Mouse (Mus musculus): ENCODE data around the gene Rab3il1. TPM values are rescaled to one million over a fixed set of nuclear protein-coding genes. Genes with fewer than 3 reads are reported as not detected.

Gene Rab3il1
- polyA plus RNA-seq, 1 experiment from 2014 or later = 53.8 TPM

DNA sequence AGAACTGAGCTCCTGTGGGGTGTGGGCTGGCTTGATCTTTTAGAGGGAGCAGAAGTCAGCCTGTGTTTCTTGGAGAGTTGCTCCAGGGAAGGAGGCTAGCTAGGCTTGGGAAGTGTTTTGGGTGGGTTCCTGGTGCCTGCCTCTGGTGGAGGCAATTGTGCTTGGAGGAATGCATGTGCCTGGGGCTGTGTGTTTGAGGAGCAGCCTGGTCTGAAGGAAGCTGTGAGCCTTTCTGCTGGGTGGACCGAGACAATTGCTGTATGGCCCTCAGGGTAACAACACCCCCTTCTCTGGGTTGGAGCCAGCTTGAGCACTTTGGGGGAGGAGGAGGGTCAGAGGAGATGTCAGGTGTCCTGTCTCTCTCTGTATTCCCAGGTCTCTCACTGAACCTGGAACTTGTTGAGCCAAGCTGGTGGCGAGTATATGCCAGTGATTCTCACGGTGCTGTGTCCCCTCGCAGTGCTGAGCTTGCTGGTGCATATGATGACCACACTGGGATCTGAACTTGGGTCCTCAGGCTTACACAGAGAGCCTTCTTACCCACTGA is 17.8 kb downstream of the Rab3il1 start:
- H3K4me3 ChIP-seq (ENCODE audit: low read depth, low read length) = peak overlapping the region; percentile 55
- WGBS = 54% methylated on average over 4 of the region's 4 CpGs

DNA sequence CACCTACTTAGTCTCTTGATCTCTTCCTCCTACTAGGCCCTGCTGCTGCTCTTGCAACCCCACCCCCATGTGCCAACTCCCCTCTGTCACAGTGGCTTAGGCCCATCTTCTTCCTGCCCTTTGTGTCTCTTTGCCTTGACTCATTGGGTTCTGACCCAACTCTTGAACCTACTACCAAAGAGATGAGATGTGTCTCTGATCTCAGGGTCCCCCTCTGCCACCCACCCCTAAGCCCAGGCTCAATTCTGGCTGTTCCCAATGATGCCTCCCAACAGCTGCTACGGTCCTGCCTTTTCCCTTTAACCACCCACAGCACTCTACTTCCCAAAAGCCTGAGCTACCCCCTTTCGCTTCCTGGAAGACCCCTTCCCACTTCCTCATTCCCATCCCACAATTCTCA is 20.5 kb downstream of the Rab3il1 start:
- H3K36me3 ChIP-seq (replicated peaks; ENCODE audit: control insufficient read depth, insufficient read depth, low read depth, low read length) = no peaks in the 10 kb centered on the region
- no peak overlapping the region for H3K27ac ChIP-seq (replicated peaks; ENCODE audit: low read depth, low read length)
- H3K27me3 ChIP-seq (ENCODE audit: control insufficient read depth, insufficient read depth, low read length) = no peaks in the 10 kb centered on the region
- no peak overlapping the region for H3K4me3 ChIP-seq (ENCODE audit: low read depth, low read length)
- WGBS = 78% methylated on average over 2 of the region's 2 CpGs
- ATAC-seq (replicated peaks; ENCODE audit: insufficient number of reproducible peaks, low FRiP score, low TSS enrichment, low read depth) (no peak), DNase-seq (ENCODE audit: low spot score) (no peak)
- H3K9me3 ChIP-seq (replicated peaks; ENCODE audit: control insufficient read depth, low read length) = no peaks in the 10 kb centered on the region
- no peak overlapping the region for H3K4me2 ChIP-seq (ENCODE audit: low read depth, low read length)
- H3K9ac ChIP-seq (replicated peaks; ENCODE audit: low read length) = no peak overlapping the region
- H3K4me1 ChIP-seq (ENCODE audit: control insufficient read depth, insufficient read depth, low read length) = peaks cover 7% of the 10 kb centered on the region

More for the DNA sequence above, 17.8 kb downstream of the Rab3il1 start:
- no peak overlapping the region for H3K27ac ChIP-seq (replicated peaks; ENCODE audit: low read depth, low read length)
- peak overlapping the region; percentile 68 for H3K9ac ChIP-seq (replicated peaks; ENCODE audit: low read length)
- H3K27me3 ChIP-seq (ENCODE audit: control insufficient read depth, insufficient read depth, low read length) = no peaks in the 10 kb centered on the region
- no peaks in the 10 kb centered on the region for H3K9me3 ChIP-seq (replicated peaks; ENCODE audit: control insufficient read depth, low read length)
- ATAC-seq (replicated peaks; ENCODE audit: insufficient number of reproducible peaks, low FRiP score, low TSS enrichment, low read depth) (no peak), DNase-seq (ENCODE audit: low spot score) (no peak)
- H3K4me1 ChIP-seq (ENCODE audit: control insufficient read depth, insufficient read depth, low read length) = peaks cover 10% of the 10 kb centered on the region
- no peaks in the 10 kb centered on the region for H3K36me3 ChIP-seq (replicated peaks; ENCODE audit: control insufficient read depth, insufficient read depth, low read depth, low read length)
- H3K4me2 ChIP-seq (ENCODE audit: low read depth, low read length) = peak overlapping the region; percentile 84

- H3K36me3 ChIP-seq (replicated peaks; ENCODE audit: control insufficient read depth, insufficient read depth, low read depth, low read length) = no peaks in the 10 kb centered on the region
- no peak overlapping the region for H3K4me3 ChIP-seq (ENCODE audit: low read depth, low read length)
- no peaks in the 10 kb centered on the region for H3K27me3 ChIP-seq (ENCODE audit: control insufficient read depth, insufficient read depth, low read length)
- no peak overlapping the region; the same call in 1 of the 2 replicates for H3K9ac ChIP-seq (replicated peaks; ENCODE audit: low read length)
- no peak overlapping the region for H3K4me2 ChIP-seq (ENCODE audit: low read depth, low read length)
- DNase-seq (ENCODE audit: low spot score) (peak; percentile 67), ATAC-seq (replicated peaks; ENCODE audit: insufficient number of reproducible peaks, low FRiP score, low TSS enrichment, low read depth) (no peak)
- no peak overlapping the region for H3K27ac ChIP-seq (replicated peaks; ENCODE audit: low read depth, low read length)
- H3K9me3 ChIP-seq (replicated peaks; ENCODE audit: control insufficient read depth, low read length) = no peaks in the 10 kb centered on the region
- H3K4me1 ChIP-seq (ENCODE audit: control insufficient read depth, insufficient read depth, low read length) = peaks cover 6% of the 10 kb centered on the region; the same call in 1 of the 2 replicates
- 72% methylated on average over 5 of the region's 5 CpGs for WGBS
Observed at GRCm38 (mm10) chr19:10022414-10023303, 21.2 kb downstream of the Rab3il1 start.

GRCm38 (mm10) chr19:10023304-10023758 is 21.9 kb downstream of the Rab3il1 start:
- no peak overlapping the region for H3K4me2 ChIP-seq (ENCODE audit: low read depth, low read length)
- 63% methylated on average over 9 of the region's 9 CpGs for WGBS
- H3K9me3 ChIP-seq (replicated peaks; ENCODE audit: control insufficient read depth, low read length) = no peaks in the 10 kb centered on the region
- no peaks in the 10 kb centered on the region for H3K27me3 ChIP-seq (ENCODE audit: control insufficient read depth, insufficient read depth, low read length)
- peak overlapping the region; percentile 13; the same call in 1 of the 2 replicates for H3K27ac ChIP-seq (replicated peaks; ENCODE audit: low read depth, low read length)
- H3K36me3 ChIP-seq (replicated peaks; ENCODE audit: control insufficient read depth, insufficient read depth, low read depth, low read length) = no peaks in the 10 kb centered on the region
- no peak for DNase-seq (ENCODE audit: low spot score)
- no peak overlapping the region; the same call in 1 of the 2 replicates for H3K9ac ChIP-seq (replicated peaks; ENCODE audit: low read length)
- H3K4me1 ChIP-seq (ENCODE audit: control insufficient read depth, insufficient read depth, low read length) = peaks cover 5% of the 10 kb centered on the region; the same call in 1 of the 2 replicates
- H3K4me3 ChIP-seq (ENCODE audit: low read depth, low read length) = no peak overlapping the region
- ATAC-seq (replicated peaks; ENCODE audit: insufficient number of reproducible peaks, low FRiP score, low TSS enrichment, low read depth) = no peak

DNA sequence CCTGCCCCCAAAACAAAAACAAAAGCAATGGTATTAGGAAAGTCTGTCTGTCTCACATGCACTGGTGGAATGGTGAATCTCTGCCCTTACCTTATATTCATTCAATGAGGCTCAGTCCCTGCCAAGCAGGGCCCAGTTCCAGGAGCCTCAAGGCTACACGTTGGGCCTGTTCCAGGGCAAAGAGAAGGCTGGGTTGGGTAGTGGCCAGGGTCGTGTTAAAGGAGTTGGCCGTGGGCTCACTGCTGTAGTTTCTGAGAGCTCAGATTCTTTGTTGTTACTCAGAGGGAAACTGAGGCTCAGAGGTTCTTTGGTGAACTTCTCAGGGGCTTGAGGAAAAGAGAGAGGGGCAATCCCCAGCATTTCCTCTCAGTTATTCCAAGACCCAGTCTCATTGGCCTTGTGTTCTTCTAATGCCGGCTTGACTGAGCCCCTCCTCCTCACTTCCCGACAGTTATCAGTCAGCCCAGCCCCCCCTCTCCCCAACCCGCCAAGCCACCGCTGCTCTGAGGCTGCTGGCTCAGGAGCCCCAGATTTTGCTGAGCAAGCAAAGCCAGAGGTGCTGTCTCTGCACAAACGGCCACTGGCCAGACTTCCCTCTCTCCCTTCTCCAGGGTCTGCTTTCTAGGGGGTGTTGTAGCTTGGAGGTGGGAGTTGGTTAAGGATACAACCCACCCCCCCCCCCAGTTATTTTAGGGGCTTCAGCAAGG is 23.9 kb downstream of the Rab3il1 start:
- no peaks in the 10 kb centered on the region for H3K9me3 ChIP-seq (replicated peaks; ENCODE audit: control insufficient read depth, low read length)
- DNase-seq (ENCODE audit: low spot score) (peak; percentile 62), ATAC-seq (replicated peaks; ENCODE audit: insufficient number of reproducible peaks, low FRiP score, low TSS enrichment, low read depth) (no peak)
- H3K27me3 ChIP-seq (ENCODE audit: control insufficient read depth, insufficient read depth, low read length) = no peaks in the 10 kb centered on the region
- WGBS = 25% methylated on average over 8 of the region's 8 CpGs
- 0 out of 2 replicates have a peak overlapping the region, but pooled peaks have one; percentile 31 for H3K27ac ChIP-seq (replicated peaks; ENCODE audit: low read depth, low read length)
- H3K4me2 ChIP-seq (ENCODE audit: low read depth, low read length) = no peak overlapping the region
- no peaks in the 10 kb centered on the region for H3K4me1 ChIP-seq (ENCODE audit: control insufficient read depth, insufficient read depth, low read length)
- H3K9ac ChIP-seq (replicated peaks; ENCODE audit: low read length) = no peak overlapping the region
- H3K36me3 ChIP-seq (replicated peaks; ENCODE audit: control insufficient read depth, insufficient read depth, low read depth, low read length) = peaks cover 2% of the 10 kb centered on the region
- no peak overlapping the region for H3K4me3 ChIP-seq (ENCODE audit: low read depth, low read length)

- DNase-seq (ENCODE audit: low spot score) (no peak), ATAC-seq (replicated peaks; ENCODE audit: insufficient number of reproducible peaks, low FRiP score, low TSS enrichment, low read depth) (no peak)
- Histone ChIP-seq H3K36me3 (replicated peaks; ENCODE audit: control insufficient read depth, insufficient read depth, low read depth, low read length) (peaks cover 3% of the 10 kb centered on the region), H3K4me3 (ENCODE audit: low read depth, low read length) (no peak overlapping the region), H3K27me3 (ENCODE audit: control insufficient read depth, insufficient read depth, low read length) (no peaks in the 10 kb centered on the region), H3K4me2 (ENCODE audit: low read depth, low read length) (no peak overlapping the region), H3K4me1 (ENCODE audit: control insufficient read depth, insufficient read depth, low read length) (no peaks in the 10 kb centered on the region), H3K9me3 (replicated peaks; ENCODE audit: control insufficient read depth, low read length) (no peaks in the 10 kb centered on the region), H3K27ac (replicated peaks; ENCODE audit: low read depth, low read length) (no peak overlapping the region), H3K9ac (replicated peaks; ENCODE audit: low read length) (no peak overlapping the region)
- 86% methylated on average over 2 of the region's 2 CpGs for WGBS
Observed at GRCm38 (mm10) chr19:10029746-10030145, 28.3 kb downstream of the Rab3il1 start.

DNA sequence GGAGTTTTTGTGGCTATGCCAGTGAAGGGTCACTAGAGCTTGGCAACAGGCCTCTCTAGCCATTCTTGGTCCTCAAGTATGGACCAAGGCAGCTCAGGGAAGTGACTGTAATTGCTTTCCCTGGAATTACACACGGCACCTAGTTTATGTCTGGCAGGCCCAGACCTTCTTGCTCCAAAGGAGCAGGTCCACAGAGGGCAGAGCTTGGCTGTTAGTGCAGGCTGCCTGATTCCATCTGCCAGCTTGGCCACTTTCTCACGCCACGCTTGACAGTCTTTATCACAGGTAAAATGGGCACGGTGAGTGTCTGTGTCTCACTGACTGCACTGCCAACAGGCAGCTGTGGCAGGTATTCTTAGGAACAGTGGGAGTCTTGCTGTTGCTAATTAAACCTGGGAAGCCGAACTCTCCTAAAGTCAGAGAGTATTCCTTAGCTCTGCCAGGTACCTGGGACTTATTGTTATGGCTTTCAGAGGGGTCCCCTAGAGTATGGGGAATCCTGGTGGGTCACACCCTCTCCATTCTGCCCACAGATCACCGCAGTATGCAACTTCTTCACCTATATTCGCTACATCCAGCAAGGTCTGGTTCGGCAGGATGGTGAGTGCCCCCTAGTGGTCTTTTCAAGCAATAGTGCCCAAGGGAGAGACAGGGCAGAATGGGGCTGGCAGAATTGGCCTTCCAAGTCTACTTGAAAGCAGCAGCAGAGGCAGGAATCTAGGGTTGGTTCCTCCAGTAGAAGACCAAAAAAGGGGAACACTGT is 31.9 kb downstream of the Rab3il1 start:
- WGBS = 39% methylated on average over 8 of the region's 8 CpGs
- H3K9ac ChIP-seq (replicated peaks; ENCODE audit: low read length) = no peak overlapping the region
- H3K36me3 ChIP-seq (replicated peaks; ENCODE audit: control insufficient read depth, insufficient read depth, low read depth, low read length) = peaks cover 3% of the 10 kb centered on the region
- H3K27ac ChIP-seq (replicated peaks; ENCODE audit: low read depth, low read length) = no peak overlapping the region
- ATAC-seq (replicated peaks; ENCODE audit: insufficient number of reproducible peaks, low FRiP score, low TSS enrichment, low read depth) (0 out of 2 replicates have a peak, but pooled peaks have one; percentile 11), DNase-seq (ENCODE audit: low spot score) (peak; percentile 82)
- no peaks in the 10 kb centered on the region for H3K9me3 ChIP-seq (replicated peaks; ENCODE audit: control insufficient read depth, low read length)
- no peaks in the 10 kb centered on the region for H3K27me3 ChIP-seq (ENCODE audit: control insufficient read depth, insufficient read depth, low read length)
- no peaks in the 10 kb centered on the region for H3K4me1 ChIP-seq (ENCODE audit: control insufficient read depth, insufficient read depth, low read length)
- no peak overlapping the region for H3K4me2 ChIP-seq (ENCODE audit: low read depth, low read length)
- no peak overlapping the region for H3K4me3 ChIP-seq (ENCODE audit: low read depth, low read length)

All from embryonic facial prominence, embryonic 11.5 days (tissue).